Mouse (Mus musculus): ENCODE results near the gene Map1s. TPM values are rescaled to one million over a fixed set of nuclear protein-coding genes. Genes with fewer than 3 reads are reported as not detected.
"Not testable (repeated sequence)": the region's sequence is repeated elsewhere in the genome, so short reads cannot be mapped to it uniquely, and the experiment has no call there.

The Map1s gene
- polyA plus RNA-seq, 1 experiment from 2014 or later = 43.3 TPM

DNA sequence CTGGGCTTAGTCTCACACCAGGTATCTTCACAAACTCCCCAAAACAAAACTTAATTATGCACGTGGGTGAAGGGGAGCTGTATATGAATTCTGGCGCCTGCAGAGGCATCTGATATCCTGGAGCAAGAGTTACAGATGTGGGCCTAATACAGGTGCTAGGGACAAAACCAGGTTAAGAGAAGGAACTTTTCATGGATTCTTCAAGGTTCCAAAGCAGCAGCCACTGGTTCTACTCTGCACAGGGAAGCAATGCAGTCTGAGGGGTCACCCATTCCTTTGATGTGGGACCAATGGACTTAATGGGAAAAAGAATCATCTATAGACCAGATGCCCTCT lies 11.4 kb upstream of the Map1s start:
- Histone ChIP-seq H3K9me3 (no peaks in the 10 kb centered on the region), H3K36me3 (peaks cover 27% of the 10 kb centered on the region), H3K9ac (no peak overlapping the region), H3K4me2 (no peak overlapping the region), H3K4me3 (no peak overlapping the region), H3K27ac (no peak overlapping the region), H3K4me1 (peaks cover 40% of the 10 kb centered on the region), H3K27me3 (peaks cover 50% of the 10 kb centered on the region)
- ATAC-seq (ENCODE audit: insufficient number of reproducible peaks, low FRiP score, low TSS enrichment, low read depth) = no peak
- 54% methylated on average over 2 of the region's 2 CpGs for WGBS

DNA sequence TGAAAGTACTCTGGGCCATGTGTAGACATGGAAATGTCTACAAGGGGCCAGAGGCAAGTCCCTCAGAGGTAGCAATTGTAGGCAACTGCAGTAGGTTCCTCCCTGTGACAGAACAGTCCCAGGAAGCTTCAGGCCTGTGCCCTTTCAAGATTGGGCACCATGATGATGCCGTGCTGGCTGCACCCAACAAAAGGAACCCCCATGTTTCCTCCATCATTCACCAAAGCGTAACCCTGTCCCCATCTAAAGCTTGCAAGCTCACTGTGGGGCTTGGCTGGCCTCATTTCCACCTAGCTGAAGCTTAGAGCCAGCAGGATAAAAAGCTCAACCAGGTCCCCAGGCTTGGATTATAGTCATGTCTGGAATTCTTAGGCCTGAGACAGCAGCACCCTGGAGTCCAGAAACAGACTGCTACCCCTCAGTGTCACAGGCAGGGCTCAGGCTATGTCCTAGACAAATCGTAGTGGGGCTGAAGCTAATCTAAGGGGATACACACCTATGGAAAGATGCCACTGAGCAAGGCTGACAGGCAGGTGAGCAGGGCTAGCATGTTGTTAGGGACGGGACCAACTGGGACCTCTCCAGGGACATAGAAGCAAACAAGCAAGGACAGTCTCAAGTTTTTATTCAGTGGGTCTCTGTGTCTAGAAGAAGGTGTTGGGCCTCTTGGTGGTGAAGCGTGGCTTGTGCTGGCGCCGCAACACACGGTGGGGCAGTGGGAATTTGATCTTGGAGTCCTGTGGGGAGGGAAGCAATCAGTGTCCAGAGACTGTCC lies 10.8 kb upstream of the Map1s start:
- Histone ChIP-seq H3K4me1 (peaks cover 40% of the 10 kb centered on the region), H3K9ac (no peak overlapping the region), H3K9me3 (no peaks in the 10 kb centered on the region), H3K36me3 (peaks cover 27% of the 10 kb centered on the region), H3K27ac (no peak overlapping the region), H3K4me3 (no peak overlapping the region), H3K4me2 (no peak overlapping the region), H3K27me3 (peaks cover 49% of the 10 kb centered on the region)
- no peak for ATAC-seq (ENCODE audit: insufficient number of reproducible peaks, low FRiP score, low TSS enrichment, low read depth)
- WGBS = 90% methylated on average over 8 of the region's 8 CpGs

DNA sequence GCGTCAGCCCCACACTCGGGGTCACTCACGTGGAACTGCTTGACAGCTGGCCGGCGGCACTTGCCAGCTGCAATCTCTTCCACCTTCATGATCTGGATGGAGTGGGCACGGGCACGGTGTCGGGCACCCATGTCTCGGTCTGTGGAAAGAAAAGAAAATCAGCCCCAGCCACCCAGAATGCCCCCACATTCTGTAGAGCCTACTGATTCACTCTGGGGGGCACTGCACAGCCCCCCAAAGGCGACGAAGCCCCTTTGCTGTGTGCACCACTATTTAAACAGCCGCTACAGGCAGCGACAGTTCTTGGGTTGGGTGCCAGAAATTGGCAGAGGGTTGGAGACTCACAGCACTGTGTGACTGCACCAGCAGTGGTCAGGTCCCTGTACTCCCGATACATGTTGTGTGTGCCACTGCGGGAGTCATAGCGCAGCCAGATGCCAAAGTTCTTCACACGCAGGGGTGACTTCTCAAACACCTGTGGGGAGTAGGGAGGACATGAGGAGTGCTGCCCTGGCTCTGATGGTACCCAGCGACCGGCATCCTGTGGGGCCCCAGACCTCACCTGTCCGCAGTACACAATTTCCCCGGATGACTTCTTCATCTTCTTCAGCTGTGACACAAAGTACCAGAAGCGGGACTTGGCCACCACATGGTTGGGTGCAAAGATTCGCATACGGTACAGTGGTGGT lies 10.0 kb upstream of the Map1s start:
- Histone ChIP-seq H3K36me3 (peaks cover 27% of the 10 kb centered on the region), H3K4me1 (peaks cover 40% of the 10 kb centered on the region), H3K4me2 (peak overlapping the region; percentile 76), H3K27me3 (peaks cover 41% of the 10 kb centered on the region), H3K9ac (peak overlapping the region; percentile 98), H3K4me3 (peak overlapping the region; percentile 85)
- not testable (repeated sequence) for H3K27ac ChIP-seq; ATAC-seq (ENCODE audit: insufficient number of reproducible peaks, low FRiP score, low TSS enrichment, low read depth); H3K9me3 ChIP-seq
- WGBS = 80% methylated on average over 24 of the region's 24 CpGs

- H3K27me3 ChIP-seq = peaks cover 34% of the 10 kb centered on the region
- H3K36me3 ChIP-seq = peaks cover 27% of the 10 kb centered on the region
- peak overlapping the region; percentile 85 for H3K4me3 ChIP-seq
- H3K4me2 ChIP-seq = peak overlapping the region; percentile 76
- no peaks in the 10 kb centered on the region for H3K9me3 ChIP-seq
- WGBS = 1% methylated on average over 25 of the region's 25 CpGs
- H3K27ac ChIP-seq = peak overlapping the region; percentile 72
- peaks cover 39% of the 10 kb centered on the region for H3K4me1 ChIP-seq
- no peak for ATAC-seq (ENCODE audit: insufficient number of reproducible peaks, low FRiP score, low TSS enrichment, low read depth)
- peak overlapping the region; percentile 98 for H3K9ac ChIP-seq
These were observed 9.3 kb upstream of the Map1s start for GRCm38 (mm10) chr8:70896316-70897020.

DNA sequence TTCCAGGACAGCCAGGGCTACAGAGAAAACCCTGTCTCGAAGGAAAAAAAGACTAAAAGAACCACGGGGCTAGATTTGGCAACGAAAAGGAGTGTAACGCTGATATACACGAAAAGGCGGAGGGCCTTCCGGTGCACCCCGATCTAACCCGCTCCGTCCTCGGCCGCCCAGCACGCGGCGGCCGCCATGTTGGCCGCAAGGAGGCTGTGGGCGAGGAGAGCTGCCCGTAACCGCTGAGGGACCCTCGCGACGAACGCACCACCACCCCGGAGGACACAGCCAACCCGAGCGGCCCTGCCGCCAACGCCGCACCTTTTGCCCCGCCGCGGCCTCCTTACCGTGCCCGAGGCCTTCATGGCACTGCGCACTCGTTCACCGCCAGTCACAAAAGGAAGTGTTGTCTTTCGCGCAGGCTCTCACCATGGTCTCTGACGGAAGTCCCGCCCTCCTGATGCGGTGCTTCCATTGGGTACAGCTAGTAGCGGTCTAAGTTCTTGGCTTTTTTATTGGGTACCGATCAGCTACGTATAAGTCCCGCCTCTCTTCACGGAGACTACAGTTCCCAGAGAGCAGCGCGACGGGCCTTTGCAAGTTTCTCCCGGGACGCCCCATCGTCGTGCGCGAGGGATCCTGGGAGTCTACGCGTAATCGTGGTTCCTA lies 8.6 kb upstream of the Map1s start, which contains the start of gene Rpl18a:
Gene Rpl18a, minus strand, starts transcription at position 392 of the 660 bp plus-strand sequence.
- Histone ChIP-seq H3K4me2 (peak within 1 kb of the TSS; percentile 76), H3K9me3 (no peaks in the 10 kb centered on the region), H3K27ac (peak within 1 kb of the TSS; percentile 90), H3K9ac (peak within 1 kb of the TSS; percentile 98), H3K36me3 (peaks cover 27% of the 10 kb centered on the region), H3K27me3 (peaks cover 27% of the 10 kb centered on the region), H3K4me3 (peak within 1 kb of the TSS; percentile 85), H3K4me1 (peaks cover 32% of the 10 kb centered on the region)
- WGBS = under 1% methylated on average over 60 of the region's 60 CpGs
- peak; percentile 98 for ATAC-seq (ENCODE audit: insufficient number of reproducible peaks, low FRiP score, low TSS enrichment, low read depth)

DNA sequence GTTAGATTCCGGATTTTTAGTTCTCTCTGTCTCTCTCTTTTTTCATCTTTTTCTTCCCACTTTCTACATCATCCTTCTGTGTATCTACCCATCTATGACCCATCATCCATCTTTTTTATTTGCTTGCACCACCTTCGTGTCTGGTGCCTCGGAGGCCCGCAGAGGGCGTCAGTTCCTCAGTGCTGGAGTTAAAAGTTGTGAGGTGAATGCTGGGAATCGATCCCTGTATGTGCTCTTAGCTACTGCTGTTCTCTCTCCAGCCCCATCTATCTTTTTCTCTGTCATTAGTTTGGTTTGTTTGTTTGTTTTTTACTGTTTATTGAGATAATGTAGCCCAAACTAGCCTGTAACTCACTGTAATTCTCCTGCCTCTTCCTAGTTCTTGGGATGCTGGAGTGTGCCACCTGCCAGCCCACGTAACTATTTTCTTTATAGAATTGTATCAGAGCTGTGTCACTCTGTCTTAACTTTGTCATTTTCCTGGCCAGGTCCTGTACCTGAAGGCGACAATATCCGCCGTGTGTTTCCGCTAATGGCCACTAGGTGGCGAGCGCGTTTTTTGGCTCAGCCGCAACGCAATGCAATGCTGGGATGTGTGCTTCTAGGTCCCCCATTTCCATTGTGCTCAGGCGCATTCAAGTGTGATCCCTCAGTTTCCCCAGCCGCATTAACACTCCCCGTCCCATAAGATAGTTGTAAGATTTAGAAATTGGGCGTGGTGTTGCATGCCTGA lies 7.9 kb upstream of the Map1s start:
- peak overlapping the region; percentile 90 for H3K27ac ChIP-seq
- under 1% methylated on average over 20 of the region's 20 CpGs for WGBS
- H3K4me2 ChIP-seq = peak overlapping the region; percentile 75
- peaks cover 25% of the 10 kb centered on the region for H3K4me1 ChIP-seq
- H3K36me3 ChIP-seq = peaks cover 27% of the 10 kb centered on the region
- H3K9ac ChIP-seq = peak overlapping the region; percentile 77
- peaks cover 20% of the 10 kb centered on the region for H3K27me3 ChIP-seq
- no peaks in the 10 kb centered on the region for H3K9me3 ChIP-seq
- peak overlapping the region; percentile 85 for H3K4me3 ChIP-seq
- peak; percentile 27; the same call in 1 of the 2 replicates for ATAC-seq (ENCODE audit: insufficient number of reproducible peaks, low FRiP score, low TSS enrichment, low read depth)

DNA sequence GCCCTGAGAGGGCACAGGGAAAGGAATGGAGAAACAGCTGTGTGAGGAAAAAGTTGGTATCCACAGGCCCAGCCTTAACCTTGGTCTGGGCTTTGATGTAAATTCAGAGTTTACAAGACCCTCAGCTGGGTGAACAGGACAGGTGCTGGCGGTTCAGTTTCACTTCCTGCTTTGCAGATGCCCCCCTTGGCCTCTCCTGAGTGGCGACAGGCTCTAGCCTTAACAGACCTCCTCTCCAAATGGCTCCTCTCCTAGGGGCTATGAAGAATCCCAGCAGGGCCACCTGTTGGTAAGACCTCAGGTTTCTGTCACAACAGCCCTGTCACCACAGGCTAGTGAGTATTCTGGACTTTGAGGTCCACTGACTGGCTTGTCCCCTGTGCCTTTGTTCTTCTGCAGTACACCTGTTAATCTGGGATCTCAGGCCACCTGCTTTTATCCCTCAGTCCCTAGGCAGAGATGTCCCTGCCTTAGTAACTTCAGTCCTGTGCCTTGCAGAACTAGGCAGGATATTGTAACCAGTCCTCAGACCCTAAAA lies 7.0 kb upstream of the Map1s start:
- no peak overlapping the region for H3K27ac ChIP-seq
- WGBS = 23% methylated on average over 2 of the region's 2 CpGs
- no peak overlapping the region for H3K9ac ChIP-seq
- H3K27me3 ChIP-seq = peaks cover 11% of the 10 kb centered on the region
- H3K4me2 ChIP-seq = no peak overlapping the region
- H3K4me1 ChIP-seq = peaks cover 20% of the 10 kb centered on the region
- H3K4me3 ChIP-seq = no peak overlapping the region
- no peak for ATAC-seq (ENCODE audit: insufficient number of reproducible peaks, low FRiP score, low TSS enrichment, low read depth)
- peaks cover 22% of the 10 kb centered on the region for H3K36me3 ChIP-seq
- no peaks in the 10 kb centered on the region for H3K9me3 ChIP-seq

- Histone ChIP-seq H3K9ac (no peak overlapping the region), H3K27me3 (peaks cover 9% of the 10 kb centered on the region), H3K27ac (no peak overlapping the region), H3K9me3 (no peaks in the 10 kb centered on the region), H3K36me3 (peaks cover 17% of the 10 kb centered on the region), H3K4me2 (no peak overlapping the region), H3K4me3 (no peak overlapping the region), H3K4me1 (peaks cover 20% of the 10 kb centered on the region)
- no peak for ATAC-seq (ENCODE audit: insufficient number of reproducible peaks, low FRiP score, low TSS enrichment, low read depth)
- 86% methylated on average over 2 of the region's 2 CpGs for WGBS
These were observed 6.5 kb upstream of the Map1s start for GRCm38 (mm10) chr8:70899226-70899625.

- no peak for ATAC-seq (ENCODE audit: insufficient number of reproducible peaks, low FRiP score, low TSS enrichment, low read depth)
- WGBS = 76% methylated on average over 2 of the region's 2 CpGs
These were observed 4.8 kb upstream of the Map1s start for GRCm38 (mm10) chr8:70900872-70901387.

DNA sequence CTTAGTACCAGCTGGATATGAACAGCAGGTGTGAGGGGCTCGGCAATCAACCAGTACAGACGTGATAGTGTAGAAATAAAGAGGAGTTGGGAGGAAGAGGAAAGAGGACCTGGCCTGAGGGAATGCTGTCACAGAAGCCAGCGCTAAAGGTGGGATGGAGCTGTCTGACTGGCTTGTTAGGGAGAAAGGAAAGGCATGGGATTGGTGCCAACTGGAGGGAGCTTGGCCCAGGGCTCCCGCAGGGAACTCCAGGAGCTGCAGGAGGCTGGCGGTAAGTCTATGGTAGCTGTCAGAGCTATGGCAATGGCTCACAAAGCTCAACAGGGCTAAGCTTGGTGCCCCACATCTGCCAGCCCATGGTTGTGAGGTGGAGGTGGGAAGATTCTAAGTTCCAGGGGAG lies 3.5 kb upstream of the Map1s start:
- no peak overlapping the region for H3K27ac ChIP-seq
- no peak overlapping the region for H3K4me2 ChIP-seq
- H3K4me3 ChIP-seq = no peak overlapping the region
- no peak overlapping the region for H3K9ac ChIP-seq
- 32% methylated on average over 5 of the region's 5 CpGs for WGBS
- H3K27me3 ChIP-seq = peaks cover 5% of the 10 kb centered on the region
- ATAC-seq (ENCODE audit: insufficient number of reproducible peaks, low FRiP score, low TSS enrichment, low read depth) = no peak
- H3K36me3 ChIP-seq = no peaks in the 10 kb centered on the region
- H3K4me1 ChIP-seq = peaks cover 21% of the 10 kb centered on the region
- no peaks in the 10 kb centered on the region for H3K9me3 ChIP-seq

More at GRCm38 (mm10) chr8:70900872-70901387, 4.8 kb upstream of the Map1s start:
- H3K36me3 ChIP-seq = peaks cover under 1% of the 10 kb centered on the region
- no peak overlapping the region for H3K4me3 ChIP-seq
- no peak overlapping the region for H3K9ac ChIP-seq
- H3K27me3 ChIP-seq = peaks cover 5% of the 10 kb centered on the region
- no peak overlapping the region for H3K27ac ChIP-seq
- no peaks in the 10 kb centered on the region for H3K9me3 ChIP-seq
- no peak overlapping the region for H3K4me2 ChIP-seq
- peaks cover 19% of the 10 kb centered on the region for H3K4me1 ChIP-seq

GRCm38 (mm10) chr8:70903112-70903511 lies 2.6 kb upstream of the Map1s start:
- Histone ChIP-seq H3K27me3 (peaks cover 5% of the 10 kb centered on the region), H3K4me2 (no peak overlapping the region), H3K9me3 (no peaks in the 10 kb centered on the region), H3K27ac (no peak overlapping the region), H3K4me1 (peaks cover 24% of the 10 kb centered on the region), H3K4me3 (no peak overlapping the region), H3K36me3 (no peaks in the 10 kb centered on the region), H3K9ac (no peak overlapping the region)
- 32% methylated on average over 4 of the region's 4 CpGs for WGBS
- ATAC-seq (ENCODE audit: insufficient number of reproducible peaks, low FRiP score, low TSS enrichment, low read depth) = no peak
